Mouse (Mus musculus): ENCODE measurements around the gene Zfr.
"Not testable (repeated sequence)": the region's sequence is repeated elsewhere in the genome, so short reads cannot be mapped to it uniquely, and the experiment has no call there.

GRCm38 (mm10) chr15:12203008-12203407 lies 85.4 kb downstream of the Zfr start:
- TF ChIP-seq POLR2A (IDR thresholded peaks at IDR 0.05; ENCODE audit: borderline replicate concordance, extremely low read depth, low read depth, low read length); CTCF (IDR thresholded peaks at IDR 0.05; ENCODE audit: insufficient read depth, low read length): not testable (repeated sequence)
